Mouse (Mus musculus) hindbrain, embryonic 10.5 days (tissue): Measurements from ENCODE around the gene Itgb6. TPM values are rescaled to one million over a fixed set of nuclear protein-coding genes. Genes with fewer than 3 reads are reported as not detected.
A peak's percentile ranks its signal among the peaks of the same experiment; 100 is the strongest.

Source experiments
- DNase-seq: peaks from one replicate; pipeline ENCODE4 v3.0.0-alpha.2; 2017; ENCODE audit warnings: low spot score
- H3K27ac ChIP-seq: fragments of 300-500 bp; sonication (generic); 2 replicates; pipeline ENCODE4 v1.5.1; 2016; ENCODE audit warnings: mild to moderate bottlenecking, moderate library complexity
- H3K27me3 ChIP-seq: fragments of 300-500 bp; sonication (generic); 2 replicates; pipeline ENCODE4 v1.6.1; 2016; ENCODE audit warnings: mild to moderate bottlenecking; ENCODE audit not compliant: poor library complexity, insufficient read depth, severe bottlenecking
- H3K36me3 ChIP-seq: fragments of 300-500 bp; sonication (generic); 2 replicates; pipeline ENCODE4 v1.6.1; 2016; ENCODE audit warnings: mild to moderate bottlenecking, moderate library complexity
- H3K4me1 ChIP-seq: fragments of 300-500 bp; sonication (generic); replicated peaks from 2 replicates; pipeline ENCODE4 v1.6.1; 2016; ENCODE audit warnings: mild to moderate bottlenecking
- H3K4me3 ChIP-seq: fragments of 300-500 bp; sonication (generic); 2 replicates; pipeline ENCODE4 v1.5.1; 2016; ENCODE audit warnings: mild to moderate bottlenecking, moderate library complexity
- H3K9me3 ChIP-seq: fragments of 300-500 bp; sonication (generic); 2 replicates; pipeline ENCODE4 v1.6.1; 2016; ENCODE audit warnings: mild to moderate bottlenecking, moderate library complexity
- WGBS: fragments of 180-500 bp; shearing (Covaris S2); methylation state at CpG from one replicate; pipeline ENCODE4 v1.1.7; 2016; 5-methylcytosine and 5-hydroxymethylcytosine counted together
- polyA plus RNA-seq: library from polyadenylated mRNA; unstranded; fragments of >200 nt; fragmentation: Nextera tagmentation; extraction: Ambion mirVana; gene quantifications from 2 replicates; pipeline ENCODE4 v1.2.1, GENCODE M21; 2016

Itgb6 gene
- polyA plus RNA-seq, result 0.83 and 0.88 TPM in 2 replicates

- Histone ChIP-seq H3K27me3 (no peaks in the 10 kb centered on the region), H3K4me3 (no peak within 1 kb of the TSS), H3K9me3 (no peaks in the 10 kb centered on the region), H3K36me3 (no peaks in the 10 kb centered on the region), H3K27ac (no peak within 1 kb of the TSS), H3K4me1 (peaks cover 10% of the 10 kb centered on the region)
- no peak for DNase-seq
- 87% methylated on average over 14 of the region's 14 CpGs for WGBS
Observed at GRCm38 (mm10) chr2:60722514-60722913, at the start of gene Itgb6. Gene Itgb6 (minus strand): TSS chr2:60722643.

GRCm38 (mm10) chr2:60766420-60766819, 44.0 kb upstream of the Itgb6 start:
- H3K4me3 ChIP-seq, result no peak overlapping the region
- H3K36me3 ChIP-seq, result peaks cover 56% of the 10 kb centered on the region
- peaks cover 9% of the 10 kb centered on the region for H3K9me3 ChIP-seq
- no peak for DNase-seq
- H3K27ac ChIP-seq, result no peak overlapping the region
- WGBS, result 69% methylated on average over 8 of the region's 8 CpGs
- H3K27me3 ChIP-seq, result no peaks in the 10 kb centered on the region
- peaks cover 8% of the 10 kb centered on the region; the same call in 1 of the 2 replicates for H3K4me1 ChIP-seq

- WGBS, result 85% methylated on average over 9 of the region's 9 CpGs
- Histone ChIP-seq H3K4me1 (no peaks in the 10 kb centered on the region), H3K4me3 (no peak overlapping the region), H3K36me3 (peaks cover 39% of the 10 kb centered on the region), H3K27me3 (no peaks in the 10 kb centered on the region), H3K27ac (no peak overlapping the region), H3K9me3 (no peaks in the 10 kb centered on the region)
- DNase-seq, result no peak
Observed at GRCm38 (mm10) chr2:60756218-60756617, 33.8 kb upstream of the Itgb6 start.

DNA sequence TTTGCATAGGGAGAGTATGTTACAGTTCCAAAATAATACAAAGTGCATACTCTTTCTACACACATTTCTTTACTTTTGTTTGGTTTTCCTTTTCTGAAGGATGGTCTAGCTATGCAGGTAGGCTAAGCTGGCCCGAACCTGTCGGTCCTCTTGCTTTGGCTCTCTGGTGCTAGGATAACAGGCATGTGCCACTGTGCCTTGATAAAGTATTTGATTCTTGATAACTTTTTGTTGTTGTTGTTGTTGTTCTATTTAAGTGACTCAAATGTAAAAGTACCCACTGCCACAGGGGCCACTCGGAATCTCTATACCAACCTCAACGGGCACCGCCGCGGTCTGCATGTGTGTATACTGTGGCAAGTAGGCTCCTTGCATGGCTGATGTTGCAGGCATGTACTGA, 32.7 kb upstream of the Itgb6 start:
- peaks cover 32% of the 10 kb centered on the region for H3K36me3 ChIP-seq
- H3K27ac ChIP-seq, result no peak overlapping the region
- H3K4me3 ChIP-seq, result no peak overlapping the region
- WGBS, result 96% methylated on average over 7 of the region's 7 CpGs
- H3K9me3 ChIP-seq, result no peaks in the 10 kb centered on the region
- H3K27me3 ChIP-seq, result no peaks in the 10 kb centered on the region
- no peaks in the 10 kb centered on the region for H3K4me1 ChIP-seq
- DNase-seq, result no peak

- Histone ChIP-seq H3K27me3 (no peaks in the 10 kb centered on the region), H3K4me3 (no peak overlapping the region), H3K9me3 (no peaks in the 10 kb centered on the region), H3K4me1 (no peaks in the 10 kb centered on the region), H3K36me3 (peaks cover 22% of the 10 kb centered on the region), H3K27ac (no peak overlapping the region)
- 94% methylated on average over 9 of the region's 9 CpGs for WGBS
- DNase-seq, result no peak
Observed at GRCm38 (mm10) chr2:60751274-60751673, 28.8 kb upstream of the Itgb6 start.

DNA sequence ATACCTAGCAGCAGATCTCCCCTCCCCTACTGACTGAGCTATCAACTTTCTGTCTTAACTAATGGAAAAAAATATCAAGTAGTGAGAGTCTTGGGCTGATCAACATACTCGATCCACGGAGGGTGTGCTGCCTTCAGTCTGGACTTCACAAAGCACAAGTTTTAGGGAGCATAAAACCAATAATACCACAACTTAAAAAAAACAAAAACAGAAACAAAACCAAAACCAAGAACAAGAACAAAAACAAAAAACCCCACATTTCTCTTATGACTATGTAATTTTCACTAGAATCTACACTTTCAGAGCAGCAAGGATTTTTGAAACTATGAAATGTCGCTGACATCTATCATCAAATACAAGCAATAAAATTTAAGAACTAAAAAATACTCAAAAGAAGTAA, 28.1 kb upstream of the Itgb6 start:
- Histone ChIP-seq H3K27me3 (no peaks in the 10 kb centered on the region), H3K27ac (no peak overlapping the region), H3K4me1 (no peaks in the 10 kb centered on the region), H3K36me3 (peaks cover 15% of the 10 kb centered on the region), H3K9me3 (no peaks in the 10 kb centered on the region), H3K4me3 (no peak overlapping the region)
- 98% methylated on average over 3 of the region's 3 CpGs for WGBS
- no peak for DNase-seq

DNA sequence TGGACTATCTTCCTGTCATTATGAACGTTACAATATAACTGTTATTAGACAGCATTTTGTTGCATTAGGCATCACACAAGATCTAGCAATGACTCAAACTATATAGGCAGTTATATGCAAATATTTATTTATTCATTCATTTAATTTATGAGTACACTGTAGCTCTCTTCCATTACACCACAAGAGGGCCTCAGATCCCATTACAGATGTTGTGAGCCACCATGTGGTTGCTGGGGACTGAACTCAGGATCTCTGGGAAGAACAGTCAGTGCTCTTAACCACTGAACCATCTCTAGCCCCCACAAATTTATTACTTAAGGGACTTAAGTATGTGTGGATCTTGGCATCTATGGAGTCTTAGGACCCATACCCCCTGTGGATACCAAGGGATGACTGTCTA, 26.1 kb upstream of the Itgb6 start:
- Histone ChIP-seq H3K36me3 (peaks cover 7% of the 10 kb centered on the region; the same call in 1 of the 2 replicates), H3K27ac (no peak overlapping the region), H3K4me1 (no peaks in the 10 kb centered on the region), H3K9me3 (no peaks in the 10 kb centered on the region), H3K4me3 (no peak overlapping the region), H3K27me3 (no peaks in the 10 kb centered on the region)
- DNase-seq, result no peak
- WGBS, result 88% methylated on average over 1 of the region's 1 CpGs

DNA sequence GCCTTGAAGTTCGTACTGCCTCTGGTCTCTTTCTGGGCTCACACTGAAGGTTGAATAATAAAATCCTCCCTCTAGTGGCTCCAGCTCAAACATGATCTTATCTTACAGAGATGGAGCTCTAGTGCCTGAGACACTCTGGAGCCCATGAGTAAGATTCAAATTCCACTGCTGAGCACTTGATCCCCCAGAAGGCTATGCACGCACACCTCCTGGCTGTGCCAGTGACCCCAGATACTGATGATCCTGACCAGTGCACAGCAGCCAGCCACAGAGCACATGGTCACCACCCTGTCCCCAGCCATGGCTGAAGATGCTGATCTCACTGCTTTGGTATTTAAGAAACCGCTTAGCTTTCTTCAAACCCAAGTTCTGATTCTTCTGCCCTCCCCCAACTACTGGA, 25.1 kb upstream of the Itgb6 start:
- no peak overlapping the region for H3K27ac ChIP-seq
- WGBS, result 80% methylated on average over 3 of the region's 3 CpGs
- DNase-seq, result no peak
- H3K4me1 ChIP-seq, result no peaks in the 10 kb centered on the region
- H3K9me3 ChIP-seq, result no peaks in the 10 kb centered on the region
- no peaks in the 10 kb centered on the region for H3K27me3 ChIP-seq
- no peaks in the 10 kb centered on the region for H3K36me3 ChIP-seq
- no peak overlapping the region for H3K4me3 ChIP-seq

DNA sequence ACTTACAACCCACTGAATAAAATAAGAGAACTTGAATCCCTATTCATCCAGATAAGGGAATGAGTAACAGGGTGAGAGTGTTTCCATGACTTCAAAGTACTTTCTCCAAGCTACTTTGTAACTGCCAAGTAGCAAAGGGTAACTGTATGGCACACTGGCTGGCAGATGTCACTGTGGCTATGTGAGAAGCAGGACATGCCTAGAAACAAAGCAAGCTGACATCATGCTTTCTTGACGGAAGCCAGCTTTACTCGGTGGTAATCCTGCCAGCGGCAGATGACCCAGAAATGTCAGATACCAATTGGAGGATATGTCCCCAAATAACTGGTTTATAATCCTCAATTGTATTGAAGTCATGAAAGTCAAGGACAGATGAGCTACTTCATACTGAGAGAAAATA, 22.2 kb upstream of the Itgb6 start:
- 78% methylated on average over 3 of the region's 3 CpGs for WGBS
- no peak overlapping the region for H3K27ac ChIP-seq
- H3K4me1 ChIP-seq, result no peaks in the 10 kb centered on the region
- H3K4me3 ChIP-seq, result no peak overlapping the region
- H3K9me3 ChIP-seq, result no peaks in the 10 kb centered on the region
- no peaks in the 10 kb centered on the region for H3K36me3 ChIP-seq
- DNase-seq, result no peak
- no peaks in the 10 kb centered on the region for H3K27me3 ChIP-seq

DNA sequence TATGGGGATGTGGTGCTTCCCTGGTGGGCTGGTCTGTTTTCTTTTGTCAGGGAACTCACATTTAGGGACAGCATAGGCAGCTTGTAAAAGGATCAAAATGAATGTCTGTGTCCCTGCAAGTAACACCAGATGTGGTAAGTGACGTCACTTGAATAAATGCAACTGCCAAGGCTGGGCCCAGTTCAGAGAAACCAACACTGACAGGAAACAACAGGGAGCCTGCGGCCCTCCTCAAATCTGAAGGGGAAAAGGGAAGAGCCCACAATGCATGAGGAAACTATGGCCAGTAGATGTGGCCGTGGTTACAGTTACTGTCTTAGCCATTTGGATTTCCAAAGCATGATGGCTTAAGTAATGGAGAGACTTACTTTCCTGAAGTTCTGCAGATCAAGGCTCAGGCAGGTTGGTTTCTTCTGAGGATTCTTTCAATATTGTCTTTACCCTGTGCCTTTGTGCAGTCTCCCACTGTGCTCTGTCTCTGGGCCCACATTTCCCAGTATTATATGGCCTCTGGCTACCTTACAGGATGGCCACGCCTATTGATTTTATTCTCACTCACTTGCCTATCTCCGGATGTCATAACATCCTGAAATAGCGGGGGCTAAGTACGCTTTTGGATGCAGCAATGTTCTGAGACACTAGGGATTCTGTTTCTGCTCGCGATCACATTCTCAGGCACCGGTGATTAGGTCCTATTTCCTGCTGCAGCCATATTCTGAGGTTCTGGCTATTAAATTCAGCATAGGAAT, 17.1 kb upstream of the Itgb6 start:
- 80% methylated on average over 10 of the region's 10 CpGs for WGBS
- Histone ChIP-seq H3K4me1 (no peaks in the 10 kb centered on the region), H3K9me3 (no peaks in the 10 kb centered on the region), H3K36me3 (no peaks in the 10 kb centered on the region), H3K27ac (no peak overlapping the region), H3K27me3 (no peaks in the 10 kb centered on the region), H3K4me3 (no peak overlapping the region)
- DNase-seq, result no peak

GRCm38 (mm10) chr2:60730929-60731328, 8.5 kb upstream of the Itgb6 start:
- Histone ChIP-seq H3K4me1 (peaks cover 16% of the 10 kb centered on the region; the same call in 1 of the 2 replicates), H3K27me3 (no peaks in the 10 kb centered on the region), H3K27ac (no peak overlapping the region), H3K9me3 (no peaks in the 10 kb centered on the region), H3K36me3 (no peaks in the 10 kb centered on the region), H3K4me3 (no peak overlapping the region)
- 56% methylated on average over 6 of the region's 6 CpGs for WGBS
- DNase-seq, result no peak

DNA sequence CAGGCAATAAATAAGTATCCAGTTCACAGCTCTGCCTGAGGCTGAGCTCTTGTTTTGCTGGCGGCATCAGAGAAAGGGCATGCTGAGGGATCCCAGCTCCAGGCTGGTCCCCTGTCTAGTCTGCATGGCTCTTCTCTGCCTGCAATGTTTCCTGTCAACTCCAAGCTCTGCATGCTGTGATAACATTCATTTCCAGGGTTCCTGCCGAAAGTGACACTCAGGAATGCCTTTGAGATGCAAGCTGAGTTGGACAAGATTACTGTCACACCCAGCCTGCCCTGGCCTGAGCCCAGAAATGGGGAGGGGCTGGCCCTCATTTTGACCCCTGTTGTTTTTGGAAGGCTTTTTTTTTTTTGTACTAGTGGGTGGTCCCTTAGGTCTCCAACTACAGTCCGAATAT, 7.6 kb upstream of the Itgb6 start:
- H3K27me3 ChIP-seq, result no peaks in the 10 kb centered on the region
- H3K4me3 ChIP-seq, result no peak overlapping the region
- peak; percentile 44 for DNase-seq
- H3K36me3 ChIP-seq, result no peaks in the 10 kb centered on the region
- peaks cover 16% of the 10 kb centered on the region; the same call in 1 of the 2 replicates for H3K4me1 ChIP-seq
- WGBS, result 8% methylated on average over 3 of the region's 3 CpGs
- no peaks in the 10 kb centered on the region for H3K9me3 ChIP-seq
- H3K27ac ChIP-seq, result no peak overlapping the region; the same call in 1 of the 2 replicates

- no peak for DNase-seq
- peaks cover 16% of the 10 kb centered on the region; the same call in 1 of the 2 replicates for H3K4me1 ChIP-seq
- H3K9me3 ChIP-seq, result no peaks in the 10 kb centered on the region
- H3K27ac ChIP-seq, result no peak overlapping the region
- no peaks in the 10 kb centered on the region for H3K36me3 ChIP-seq
- no peaks in the 10 kb centered on the region for H3K27me3 ChIP-seq
- no peak overlapping the region for H3K4me3 ChIP-seq
- WGBS, result 81% methylated on average over 10 of the region's 10 CpGs
Observed at GRCm38 (mm10) chr2:60728902-60729585, 6.6 kb upstream of the Itgb6 start.
